Comparison of ENCODE assay signal across 26 mouse cellular contexts in the genomic region with DNA sequence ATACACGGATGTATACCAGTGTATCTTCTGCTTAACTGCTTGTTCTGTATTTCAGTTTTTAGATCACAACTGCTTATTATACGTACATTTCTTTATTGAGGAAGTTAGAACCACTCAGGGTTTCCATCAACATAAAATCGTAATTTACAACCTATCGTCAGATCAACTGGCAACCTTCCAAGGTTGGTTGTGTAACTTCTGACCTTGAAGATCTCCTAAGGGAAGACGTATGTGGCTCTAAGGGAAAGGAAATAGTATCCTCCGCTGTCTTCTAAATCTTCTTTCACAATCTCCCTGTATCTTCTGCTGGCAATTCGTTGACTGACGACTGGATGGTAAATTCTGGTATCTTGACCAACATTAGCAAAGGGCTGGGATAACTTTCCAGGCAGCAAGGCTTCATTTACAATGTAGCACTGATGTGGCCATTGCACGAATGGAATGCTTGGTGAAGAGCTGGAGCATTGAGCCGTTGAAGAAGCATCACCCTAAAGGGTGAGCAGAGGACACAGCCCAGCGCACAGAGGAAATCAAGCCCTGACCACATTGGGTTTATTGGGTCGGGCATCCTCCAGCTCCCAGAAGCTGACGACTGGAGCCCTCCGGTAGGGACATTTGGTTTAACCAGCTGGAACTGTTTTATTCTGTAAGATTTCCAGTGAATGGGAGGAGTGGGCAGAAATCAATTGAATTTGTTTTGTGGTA. TPM values are rescaled to one million over a fixed set of nuclear protein-coding genes. Genes with fewer than 3 reads are reported as not detected.
DNase-seq lines count a peak whose midpoint lies in the region; ATAC-seq and TF ChIP-seq lines count a peak whose summit lies in the region.
"Had no signal": no experiment of that assay in that cellular context is flagged by ENCODE, and none has a peak within 500 bp of the region (broad histone marks: within the 10 kb centered on the region; RNA-seq: fewer than 3 reads in every experiment).

No protein-coding gene starts in this region.

- no peak overlapping the region for H3K4me3 ChIP-seq in kidney, postnatal 0 days (replicated peaks; ENCODE audit: low read depth, low read length)
- H3K4me3 ChIP-seq: erythroblast, embryonic 14.5 days; forebrain, embryonic 15.5 days; heart, embryonic 13.5 days; hindbrain, embryonic 10.5 days; neural tube, embryonic 12.5 days had no signal

- no peaks in the 10 kb centered on the region for H3K4me1 ChIP-seq in kidney, postnatal 0 days (replicated peaks; ENCODE audit: insufficient read depth, low read length)
- H3K4me1 ChIP-seq: forebrain, embryonic 15.5 days; neural tube, embryonic 12.5 days had no signal

- 0 out of 2 replicates have a peak, but pooled peaks have one; percentile 59 for ATAC-seq in kidney, postnatal 0 days (replicated peaks; ENCODE audit: low FRiP score, low read depth)
- ATAC-seq: forebrain, embryonic 15.5 days had no signal

- no peaks in the 10 kb centered on the region for H3K9me3 ChIP-seq in kidney, postnatal 0 days (replicated peaks; ENCODE audit: low read length)
- H3K9me3 ChIP-seq: forebrain, embryonic 15.5 days; heart, embryonic 13.5 days; hindbrain, embryonic 10.5 days; neural tube, embryonic 12.5 days had no signal

- TF ChIP-seq CTCF in kidney, postnatal 0 days (IDR thresholded peaks at IDR 0.05; ENCODE audit: low read depth), result no peak

- 34% methylated on average over 14 of the region's 14 CpGs for WGBS in kidney, postnatal 0 days

- no peak overlapping the region for H3K4me2 ChIP-seq in kidney, postnatal 0 days (ENCODE audit: low read length)
- H3K4me2 ChIP-seq: forebrain, embryonic 15.5 days; heart, embryonic 13.5 days; neural tube, embryonic 12.5 days had no signal

- H3K9ac ChIP-seq in kidney, postnatal 0 days (ENCODE audit: low read depth, low read length), result no peak overlapping the region
- H3K9ac ChIP-seq: forebrain, embryonic 15.5 days; heart, embryonic 13.5 days; neural tube, embryonic 12.5 days had no signal

- no peaks in the 10 kb centered on the region for H3K36me3 ChIP-seq in kidney, postnatal 0 days (ENCODE audit: insufficient read depth, low read length)
- H3K36me3 ChIP-seq: forebrain, embryonic 15.5 days; heart, embryonic 13.5 days; hindbrain, embryonic 10.5 days; neural tube, embryonic 12.5 days had no signal

- no peak overlapping the region for H3K27ac ChIP-seq in kidney, postnatal 0 days
- H3K27ac ChIP-seq: forebrain, embryonic 15.5 days; heart, embryonic 13.5 days; hindbrain, embryonic 10.5 days; neural tube, embryonic 12.5 days had no signal

- peak; percentile 20 to 86 for DNase-seq in adrenal gland, adult (ENCODE audit: inconsistent age in 2 of 2, low spot score in 1 of 2)
- DNase-seq in adrenal gland, postnatal 25 days, result no peak
- peak; percentile 94 for DNase-seq in 416B (ENCODE audit: low read depth)
- peak; percentile 10 for DNase-seq in fat pad, adult 2 months (ENCODE audit: extremely low read depth, low read depth, low spot score)
- DNase-seq in kidney, postnatal 0 days (ENCODE audit: low spot score), result no peak
- DNase-seq in urinary bladder, adult 2 months (ENCODE audit: low spot score), result no peak
- no peak for DNase-seq in urinary bladder, postnatal 10 days (ENCODE audit: low spot score)
- no peak for DNase-seq in heart, adult 8-10 months (ENCODE audit: low spot score)
- DNase-seq: cerebellum, adult 18-20 months; cerebellum, postnatal 36 days; gastrocnemius, postnatal 36 days; layer of hippocampus, adult 9-11 months; lung, postnatal 14 days; right cerebral cortex, postnatal 25 days; thymus, postnatal 14 days had no signal

- no peaks in the 10 kb centered on the region for H3K27me3 ChIP-seq in kidney, postnatal 0 days (ENCODE audit: insufficient read depth, low read length)
- H3K27me3 ChIP-seq: CH12.LX; forebrain, embryonic 15.5 days; heart, embryonic 13.5 days; neural tube, embryonic 12.5 days had no signal

RNA-seq across cellular contexts. Expression of gene 1700029F12Rik, which starts 43.4 kb away (rescaled TPM):
- total RNA-seq in adrenal gland, postnatal 25 days (2021), result not detected in 2 replicates
- polyA plus RNA-seq in kidney, postnatal 0 days (2015; fragmentation: Nextera tagmentation; extraction: Ambion mirVana), result not detected in 2 replicates
- 0.06 and 0.13 TPM in 2 replicates for polyA plus RNA-seq in urinary bladder, adult 2 months (2012; rRNA removed)
- total RNA-seq in heart, adult 8-10 months (2022), result not detected
- total RNA-seq: CH12.LX; gastrocnemius, postnatal 36 days; left cerebral cortex, postnatal 14 days; midbrain, postnatal 0 days had no signal
- polyA plus RNA-seq: embryonic facial prominence, embryonic 11.5 days; erythroblast, embryonic 14.5 days; forebrain, embryonic 15.5 days; heart, embryonic 13.5 days; hindbrain, embryonic 10.5 days; limb, embryonic 14.5 days; liver, embryonic 16.5 days; midbrain, postnatal 0 days; neural tube, embryonic 12.5 days had no signal

Comparison
In these comparisons a context has a peak if more than half of its experiments do, and no peak if none do; other contexts are left out.
1. DNase-seq: peak in adrenal gland, adult (2 of 2), 416B (single experiment) and fat pad, adult 2 months (single experiment); none in adrenal gland, postnatal 25 days (single experiment), kidney, postnatal 0 days (single experiment), urinary bladder, adult 2 months (single experiment), urinary bladder, postnatal 10 days (single experiment) and heart, adult 8-10 months (single experiment).